Mouse (Mus musculus): ENCODE measurements around the gene Fam171a1.

GRCm38 (mm10) chr2:3099971-3100370, 14.1 kb upstream of the Fam171a1 start:
- no peak for TF ChIP-seq POLR2A (IDR thresholded peaks at IDR 0.05; ENCODE audit: insufficient read length, low read depth)
- TF ChIP-seq USF1 (IDR thresholded peaks at IDR 0.05; ENCODE audit: low read depth), result no peak
- TF ChIP-seq TCF12 (IDR thresholded peaks at IDR 0.05; ENCODE audit: insufficient read depth, poor library complexity, severe bottlenecking), result no peak
- TF ChIP-seq MAX (IDR thresholded peaks at IDR 0.05; ENCODE audit: low read depth), result no peak

Measured in myocyte (in vitro differentiated cells).